Comparison of ENCODE assay signal across 15 mouse cellular contexts in genomic region chr6:72112575-72112974, GRCm38 (mm10). TPM values are rescaled to one million over a fixed set of nuclear protein-coding genes. Genes with fewer than 3 reads are reported as not detected.
DNase-seq lines count a peak whose midpoint lies in the region; ATAC-seq and TF ChIP-seq lines count a peak whose summit lies in the region.
"Had no signal": no experiment of that assay in that cellular context is flagged by ENCODE, and none has a peak within 500 bp of the region (broad histone marks: within the 10 kb centered on the region; RNA-seq: fewer than 3 reads in every experiment).

No protein-coding gene starts in this region.

- no peak overlapping the region for H3K27ac ChIP-seq in limb, embryonic 14.5 days (replicated peaks; ENCODE audit: low read depth, low read length)
- H3K27ac ChIP-seq in thymus, adult 2 months (ENCODE audit: control insufficient read depth, insufficient read depth, low read length): no peak overlapping the region

- WGBS in limb, embryonic 14.5 days: 21% methylated on average over 6 of the region's 6 CpGs
- WGBS in thymus, adult 2 months: 92% methylated on average over 6 of the region's 6 CpGs

- ATAC-seq in limb, embryonic 14.5 days (ENCODE audit: low FRiP score, low read depth): peak; percentile 79; the same call in 1 of the 2 replicates

- peak; percentile 40 to 53 for DNase-seq in cerebellum, postnatal 10 days
- DNase-seq in cerebellum, adult 8-10 months: no peak
- DNase-seq in layer of hippocampus, adult 11-12 months (ENCODE audit: low spot score): peak; percentile 31
- no peak for DNase-seq in layer of hippocampus, postnatal 14 days (ENCODE audit: low spot score in 2 of 2)
- DNase-seq in brain, adult 2 months (ENCODE audit: low read depth, low spot score): peak; percentile 79
- DNase-seq in limb, embryonic 14.5 days (ENCODE audit: low spot score): no peak
- DNase-seq in thymus, adult 2 months: no peak
- no peak for DNase-seq in urinary bladder, adult 2 months (ENCODE audit: low spot score)
- DNase-seq: cerebellum, adult 11 months; heart, adult 11 months; heart, postnatal 36 days; kidney, adult 2 months; lung, adult 18-20 months had no signal

- no peak for TF ChIP-seq CTCF in thymus, adult 2 months (IDR thresholded peaks at IDR 0.05; ENCODE audit: borderline replicate concordance, control insufficient read depth, extremely low read depth, insufficient read depth, low read length, poor library complexity)

- H3K9ac ChIP-seq in limb, embryonic 14.5 days (ENCODE audit: low read depth, low read length, severe bottlenecking): no peak overlapping the region

- no peaks in the 10 kb centered on the region for H3K27me3 ChIP-seq in limb, embryonic 14.5 days (ENCODE audit: control insufficient read depth, insufficient read depth, low read length)
- H3K27me3 ChIP-seq in thymus, adult 2 months (ENCODE audit: control insufficient read depth, insufficient read depth, low read length): no peaks in the 10 kb centered on the region

- peaks cover 11% of the 10 kb centered on the region; the same call in 1 of the 2 replicates for H3K4me1 ChIP-seq in limb, embryonic 14.5 days (ENCODE audit: control insufficient read depth, insufficient read depth, low read length)
- no peaks in the 10 kb centered on the region for H3K4me1 ChIP-seq in thymus, adult 2 months (replicated peaks; ENCODE audit: control insufficient read depth, insufficient read depth, low read length)

- no peaks in the 10 kb centered on the region for H3K36me3 ChIP-seq in limb, embryonic 14.5 days (ENCODE audit: control insufficient read depth, insufficient read depth, low read length)
- H3K36me3 ChIP-seq in thymus, adult 2 months (ENCODE audit: control insufficient read depth, insufficient read depth, low read length): no peaks in the 10 kb centered on the region

- H3K4me3 ChIP-seq in limb, embryonic 14.5 days (replicated peaks; ENCODE audit: low read length): no peak overlapping the region
- H3K4me3 ChIP-seq in thymus, adult 2 months (ENCODE audit: control insufficient read depth, insufficient read depth, low read length): no peak overlapping the region
- H3K4me3 ChIP-seq: erythroblast, embryonic 14.5 days had no signal

- no peak overlapping the region for H3K4me2 ChIP-seq in limb, embryonic 14.5 days (replicated peaks; ENCODE audit: low read depth, low read length, severe bottlenecking)
- H3K4me2 ChIP-seq: midbrain, embryonic 11.5 days had no signal

- TF ChIP-seq POLR2A in limb, embryonic 14.5 days (IDR thresholded peaks at IDR 0.05; ENCODE audit: borderline replicate concordance, extremely low read depth, insufficient read depth, insufficient read length): no peak
- TF ChIP-seq POLR2A in thymus, adult 2 months (IDR thresholded peaks at IDR 0.05; ENCODE audit: control insufficient read depth, extremely low read depth, insufficient read depth, low read length, poor library complexity): no peak

- no peaks in the 10 kb centered on the region for H3K9me3 ChIP-seq in limb, embryonic 14.5 days (ENCODE audit: control insufficient read depth, low read length)

RNA-seq across cellular contexts. Expression of gene St3gal5, which starts 15.2 kb away (rescaled TPM):
- 10 to 100 TPM; 87.4 to 95.9 TPM for total RNA-seq in layer of hippocampus, postnatal 14 days (2021)
- polyA plus RNA-seq in limb, embryonic 14.5 days (2012; rRNA removed): 26.1 and 26.3 TPM in 2 replicates
- polyA plus RNA-seq in limb, embryonic 14.5 days (2014; fragmentation: Nextera tagmentation; extraction: Ambion mirVana): 25.5 and 30.3 TPM in 2 replicates
- 4.4 and 5.3 TPM in 2 replicates for polyA plus RNA-seq in thymus, adult 2 months (2012; rRNA removed)
- 22.3 and 25.0 TPM in 2 replicates for polyA plus RNA-seq in urinary bladder, adult 2 months (2012; rRNA removed)

Comparison
In these comparisons a context has a peak if more than half of its experiments do, and no peak if none do; other contexts are left out.
1. DNase-seq: peak in cerebellum, postnatal 10 days (2 of 2), layer of hippocampus, adult 11-12 months (single experiment) and brain, adult 2 months (single experiment); none in cerebellum, adult 8-10 months (single experiment), layer of hippocampus, postnatal 14 days (0 of 2), limb, embryonic 14.5 days (single experiment), thymus, adult 2 months (single experiment) and urinary bladder, adult 2 months (single experiment).